Mouse (Mus musculus) 3134 (cell line): ENCODE measurements around the gene Gp1bb.
A peak's percentile ranks its signal among the peaks of the same experiment; 100 is the strongest.

Experiments
- DNase-seq: peaks from one replicate; pipeline ENCODE4 v3.0.0-alpha.2; 2011; ENCODE audit warnings: low spot score; ENCODE audit not compliant: insufficient read length; ENCODE audit errors: extremely low read depth

The Gp1bb gene

GRCm38 (mm10) chr16:18609099-18609498 is 13.1 kb downstream of the Gp1bb start:
- no peak for DNase-seq

GRCm38 (mm10) chr16:18608226-18608625 is 14.0 kb downstream of the Gp1bb start:
- DNase-seq: no peak

- no peak for DNase-seq
These were observed 16.5 kb downstream of the Gp1bb start for GRCm38 (mm10) chr16:18605705-18606104.

- peak; percentile 79 for DNase-seq
These were observed 17.9 kb downstream of the Gp1bb start for GRCm38 (mm10) chr16:18604267-18604701.

GRCm38 (mm10) chr16:18601447-18601846 is 20.8 kb downstream of the Gp1bb start:
- no peak for DNase-seq

- DNase-seq: no peak
These were observed 24.2 kb downstream of the Gp1bb start for GRCm38 (mm10) chr16:18598006-18598405.

GRCm38 (mm10) chr16:18596255-18596654 is 25.9 kb downstream of the Gp1bb start:
- no peak for DNase-seq

- DNase-seq: no peak
These were observed 28.3 kb downstream of the Gp1bb start for GRCm38 (mm10) chr16:18593930-18594329.

GRCm38 (mm10) chr16:18591047-18592018 is 30.9 kb downstream of the Gp1bb start:
- no peak for DNase-seq

GRCm38 (mm10) chr16:18589804-18590790 is 32.1 kb downstream of the Gp1bb start, which contains the start of gene Tbx1:
Gene Tbx1, minus strand, starts transcription at chr16:18590671.
- DNase-seq: no peak

GRCm38 (mm10) chr16:18589080-18589621 is 33.1 kb downstream of the Gp1bb start:
- DNase-seq: no peak

- DNase-seq: no peak
These were observed 33.5 kb downstream of the Gp1bb start for GRCm38 (mm10) chr16:18588738-18589055.

- no peak for DNase-seq
These were observed 34.1 kb downstream of the Gp1bb start for GRCm38 (mm10) chr16:18587847-18588737.

GRCm38 (mm10) chr16:18586906-18587546 is 35.2 kb downstream of the Gp1bb start:
- no peak for DNase-seq

GRCm38 (mm10) chr16:18586076-18586905 is 35.9 kb downstream of the Gp1bb start:
- DNase-seq: no peak

GRCm38 (mm10) chr16:18585676-18586075 is 36.5 kb downstream of the Gp1bb start:
- no peak for DNase-seq

- DNase-seq: no peak
These were observed 37.2 kb downstream of the Gp1bb start for GRCm38 (mm10) chr16:18584901-18585510.
